Mouse (Mus musculus): ENCODE measurements around the gene Mlxip. TPM values are rescaled to one million over a fixed set of nuclear protein-coding genes. Genes with fewer than 3 reads are reported as not detected.
A peak's percentile ranks its signal among the peaks of the same experiment; 100 is the strongest.

The Mlxip gene
- polyA plus RNA-seq, 1 experiment from 2014 or later = 20.1 TPM

- in situ Hi-C loops (cut with MboI; ENCODE audit: low pct_unique_long_range_greater_than_20kb) = loop anchor here (10.0 kb wide), 1 partner anchor 205 kb away; no protein-coding TSS in a partner anchor
- POLR2A ChIA-PET = no interaction called here
- CTCF ChIA-PET = no interaction called here
- no peak for ATAC-seq
- no peak for DNase-seq (ENCODE audit: low read depth, low spot score)
- peaks cover 38% of the 10 kb centered on the region for H3K27me3 ChIP-seq
- no peak for TF ChIP-seq CTCF (IDR thresholded peaks at IDR 0.05)
Observed at GRCm38 (mm10) chr5:123489935-123490334, 95.3 kb downstream of the Mlxip start.

- in situ Hi-C loops (cut with MboI; ENCODE audit: low pct_unique_long_range_greater_than_20kb) = loop anchor here (5.0 to 10.0 kb wide), 2 partner anchors 57 to 215 kb away; no protein-coding TSS in a partner anchor
- peaks cover 4% of the 10 kb centered on the region for H3K27me3 ChIP-seq
- DNase-seq (ENCODE audit: low read depth, low spot score) (no peak), ATAC-seq (peak; percentile 19)
- CTCF ChIA-PET = interaction anchor here (0.7 to 3.4 kb wide), 9 partner anchors 14 to 122 kb away, joined by 3 to 17 read pairs (median 5); no protein-coding TSS in a partner anchor
- TF ChIP-seq CTCF (IDR thresholded peaks at IDR 0.05) = no peak
- POLR2A ChIA-PET = interaction anchor here (0.7 kb wide), 1 partner anchor 53 kb away, joined by 3 read pairs; no protein-coding TSS in a partner anchor
Observed at GRCm38 (mm10) chr5:123499717-123500116, 105.1 kb downstream of the Mlxip start.

- ChIA-PET POLR2A (no interaction called here), CTCF (no interaction called here)
- DNase-seq (ENCODE audit: low read depth, low spot score) (no peak), ATAC-seq (no peak)
- TF ChIP-seq CTCF (IDR thresholded peaks at IDR 0.05) = no peak
- H3K27me3 ChIP-seq = peaks cover 11% of the 10 kb centered on the region
- in situ Hi-C loops (cut with MboI; ENCODE audit: low pct_unique_long_range_greater_than_20kb) = no loop called here
Observed at GRCm38 (mm10) chr5:123501973-123502372, 107.4 kb downstream of the Mlxip start.

Other genes with a start within 250 kb of the Mlxip start
- 59.3 TPM for gene Psmd9, start 225.4 kb upstream of the Mlxip start, polyA plus RNA-seq (2021)
- gene Hpd, start 212.1 kb upstream of the Mlxip start, polyA plus RNA-seq (2021) = not detected
- 0.14 TPM for gene Wdr66, start 142.7 kb upstream of the Mlxip start, polyA plus RNA-seq (2021)
- 19.3 TPM for gene Bcl7a, start 51.0 kb upstream of the Mlxip start, polyA plus RNA-seq (2021)
- not detected for gene Lrrc43, start 94.5 kb downstream of the Mlxip start, polyA plus RNA-seq (2021)
- gene Il31, start 94.7 kb downstream of the Mlxip start, polyA plus RNA-seq (2021) = not detected
- 0.22 TPM for gene B3gnt4, start 115.7 kb downstream of the Mlxip start, polyA plus RNA-seq (2021)
- gene Diablo, start 129.4 kb downstream of the Mlxip start, polyA plus RNA-seq (2021) = 58.4 TPM
- gene Gm49027, start 130.7 kb downstream of the Mlxip start, polyA plus RNA-seq (2021) = 0.37 TPM
- 30.9 TPM for gene Vps33a, start 178.2 kb downstream of the Mlxip start, polyA plus RNA-seq (2021)